Mouse (Mus musculus) heart, adult 2 months (tissue): ENCODE measurements around the gene Pcdh15. TPM values are rescaled to one million over a fixed set of nuclear protein-coding genes. Genes with fewer than 3 reads are reported as not detected.
A peak's percentile ranks its signal among the peaks of the same experiment; 100 is the strongest.

Experiments
- DNase-seq, 2 experiments: peaks; one replicate each; pipeline ENCODE4 v3.0.0; 2021
- H3K27ac ChIP-seq: fragments of 200-600 bp; 2 replicates; pipeline ENCODE4 v1.8.1; 2022
- H3K27me3 ChIP-seq: fragments of 200-500 bp; 2 replicates; pipeline ENCODE4 v1.6.1; 2012; ENCODE audit warnings: mild to moderate bottlenecking, low read length, inconsistent platforms, mixed read lengths; ENCODE audit not compliant: control insufficient read depth, insufficient read depth
- H3K36me3 ChIP-seq: fragments of 200-500 bp; 2 replicates; pipeline ENCODE4 v1.6.1; 2012; ENCODE audit warnings: low read length, inconsistent platforms; ENCODE audit not compliant: control insufficient read depth, insufficient read depth
- H3K4me1 ChIP-seq: fragments of 200-500 bp; 2 replicates; pipeline ENCODE4 v1.6.1; 2011; ENCODE audit warnings: low read length; ENCODE audit not compliant: control insufficient read depth, insufficient read depth
- H3K4me3 ChIP-seq: fragments of 200-600 bp; 2 replicates; pipeline ENCODE4 v1.8.1; 2022
- H3K79me2 ChIP-seq: fragments of 200-500 bp; replicated peaks from 2 replicates; pipeline ENCODE4 v1.6.1; 2012; ENCODE audit warnings: mild to moderate bottlenecking, inconsistent platforms, low read length, moderate library complexity, mixed read lengths; ENCODE audit not compliant: control insufficient read depth, insufficient read depth
- H3K9ac ChIP-seq: fragments of 200-500 bp; 2 replicates; pipeline ENCODE4 v1.6.1; 2012; ENCODE audit warnings: low read depth, mild to moderate bottlenecking, control low read depth, inconsistent platforms, low read length, mixed read lengths
- CTCF ChIP-seq: fragments of 200-600 bp; IDR thresholded peaks from 2 replicates; pipeline ENCODE4 v1.8.1; 2022; ENCODE audit warnings: antibody characterized with exemption, mild to moderate bottlenecking, moderate library complexity
- EP300 ChIP-seq: fragments of 200-500 bp; IDR thresholded peaks from 2 replicates; pipeline ENCODE4 v1.6.1; 2011; ENCODE audit warnings: low read depth, low read length, control low read depth; ENCODE audit not compliant: insufficient read depth
- POLR2A ChIP-seq: fragments of 200-500 bp; IDR thresholded peaks from 2 replicates; pipeline ENCODE4 v1.6.1; 2011; ENCODE audit warnings: mild to moderate bottlenecking, low read depth, low read length, control low read depth; ENCODE audit not compliant: insufficient read depth
- WGBS: fragments of 180-500 bp; shearing (Covaris S2); methylation state at CpG from one replicate; pipeline ENCODE4 v1.1.7; 2018; 5-methylcytosine and 5-hydroxymethylcytosine counted together
- intact Hi-C: fragments of 180-260 bp; cut with DNase I; formaldehyde crosslinking; loops from one replicate; pipeline ENCODE4 v1.15.1; 2025
- polyA plus RNA-seq: library from polyadenylated mRNA; depleted of rRNA; stranded (reverse); fragments of >200 nt; gene quantifications from 2 replicates; pipeline ENCODE4 v1.2.3, GENCODE M21; 2012
- total RNA-seq, 2 experiments: library from RNA; stranded (reverse); gene quantifications; 2 replicates each; pipeline ENCODE4 v1.2.3; 2021

The Pcdh15 gene
- total and polyA plus RNA-seq, 3 experiments: 0.61 to 0.89 (median 0.68) TPM

DNA sequence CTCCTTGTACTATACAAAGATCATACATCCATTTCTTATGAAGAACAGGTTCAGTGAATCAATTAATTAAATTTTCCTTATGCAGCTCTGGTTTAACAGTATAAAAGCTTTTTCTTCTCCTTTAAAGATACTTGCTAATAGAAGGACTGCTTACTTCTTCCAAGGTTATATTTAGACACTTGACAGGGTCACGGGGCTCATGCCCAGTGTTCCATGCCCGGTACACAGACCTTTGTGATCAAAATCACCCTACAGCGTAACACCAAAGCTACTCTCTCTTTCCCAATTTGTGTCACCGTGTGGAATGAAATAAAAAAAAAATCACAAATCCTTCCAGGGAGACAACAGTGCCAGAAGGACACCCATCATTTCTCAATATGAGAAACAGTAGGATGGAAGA is 48.8 kb downstream of the Pcdh15 start:
- intact Hi-C loops: loop anchor here (10.0 kb wide), 1 partner anchor 167 kb away; no protein-coding TSS in a partner anchor
- WGBS: 51% methylated on average over 4 of the region's 4 CpGs
- Histone ChIP-seq H3K79me2 (no peaks in the 10 kb centered on the region), H3K4me3 (no peak overlapping the region), H3K27me3 (no peaks in the 10 kb centered on the region), H3K36me3 (no peaks in the 10 kb centered on the region), H3K27ac (peak overlapping the region; percentile 2), H3K9ac (no peak overlapping the region), H3K4me1 (no peaks in the 10 kb centered on the region)
- TF ChIP-seq POLR2A: no peak
- TF ChIP-seq CTCF: no peak
- no peak for TF ChIP-seq EP300
- peak in 1 of 2 experiments; percentile 21 for DNase-seq

DNA sequence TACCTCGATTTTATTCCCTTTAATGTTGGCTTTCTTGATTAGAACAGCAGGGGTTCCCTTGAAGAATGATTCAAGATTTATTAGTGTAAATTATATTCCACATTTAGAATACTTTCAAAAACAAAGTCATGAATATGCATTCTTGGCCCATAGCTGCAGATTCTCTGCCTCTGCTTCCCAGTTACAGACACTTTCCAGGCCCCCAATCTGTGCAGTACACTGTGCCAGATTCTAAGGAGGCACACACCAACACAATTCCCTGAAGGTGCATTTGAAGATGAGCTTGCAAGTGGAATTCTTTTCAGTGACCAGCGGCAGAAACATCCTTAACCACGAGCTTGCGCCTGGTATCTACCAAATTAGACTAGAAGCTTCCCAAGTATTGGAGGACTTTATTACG is 55.4 kb downstream of the Pcdh15 start:
- no peak for TF ChIP-seq CTCF
- no peak for TF ChIP-seq POLR2A
- no peak for TF ChIP-seq EP300
- intact Hi-C loops: no loop called here
- Histone ChIP-seq H3K79me2 (no peaks in the 10 kb centered on the region), H3K27ac (no peak overlapping the region), H3K4me1 (no peaks in the 10 kb centered on the region), H3K36me3 (no peaks in the 10 kb centered on the region), H3K9ac (no peak overlapping the region), H3K4me3 (no peak overlapping the region), H3K27me3 (no peaks in the 10 kb centered on the region)
- 79% methylated on average over 5 of the region's 5 CpGs for WGBS
- no peak for DNase-seq

- WGBS: 67% methylated on average over 1 of the region's 1 CpGs
- no peak for DNase-seq
- TF ChIP-seq EP300 (no peak), POLR2A (no peak), CTCF (no peak)
- H3K4me3 ChIP-seq: no peak overlapping the region
- no peaks in the 10 kb centered on the region for H3K27me3 ChIP-seq
- H3K4me1 ChIP-seq: no peaks in the 10 kb centered on the region
- H3K9ac ChIP-seq: no peak overlapping the region
- no peaks in the 10 kb centered on the region for H3K36me3 ChIP-seq
- intact Hi-C loops: no loop called here
- H3K79me2 ChIP-seq: no peaks in the 10 kb centered on the region
- no peak overlapping the region for H3K27ac ChIP-seq
These were observed 62.6 kb downstream of the Pcdh15 start for GRCm38 (mm10) chr10:73161757-73162156.

- no peak overlapping the region for H3K9ac ChIP-seq
- no peaks in the 10 kb centered on the region for H3K36me3 ChIP-seq
- H3K79me2 ChIP-seq: no peaks in the 10 kb centered on the region
- WGBS: 44% methylated on average over 2 of the region's 2 CpGs
- H3K27ac ChIP-seq: no peak overlapping the region
- no peak for DNase-seq
- TF ChIP-seq EP300 (no peak), POLR2A (no peak), CTCF (peak; percentile 52)
- H3K27me3 ChIP-seq: no peaks in the 10 kb centered on the region
- intact Hi-C loops: loop anchor here (5.0 kb wide), 1 partner anchor 151 kb away; no protein-coding TSS in a partner anchor
- no peak overlapping the region for H3K4me3 ChIP-seq
- no peaks in the 10 kb centered on the region for H3K4me1 ChIP-seq
These were observed 116.9 kb downstream of the Pcdh15 start for GRCm38 (mm10) chr10:73216001-73216400.

GRCm38 (mm10) chr10:73242294-73242693 is 143.2 kb downstream of the Pcdh15 start:
- Histone ChIP-seq H3K9ac (no peak overlapping the region), H3K4me1 (no peaks in the 10 kb centered on the region), H3K27me3 (no peaks in the 10 kb centered on the region), H3K36me3 (no peaks in the 10 kb centered on the region), H3K4me3 (no peak overlapping the region), H3K27ac (no peak overlapping the region), H3K79me2 (no peaks in the 10 kb centered on the region)
- TF ChIP-seq EP300: no peak
- TF ChIP-seq POLR2A: no peak
- TF ChIP-seq CTCF: no peak
- DNase-seq: no peak
- WGBS: 57% methylated on average over 5 of the region's 5 CpGs
- intact Hi-C loops: no loop called here

DNA sequence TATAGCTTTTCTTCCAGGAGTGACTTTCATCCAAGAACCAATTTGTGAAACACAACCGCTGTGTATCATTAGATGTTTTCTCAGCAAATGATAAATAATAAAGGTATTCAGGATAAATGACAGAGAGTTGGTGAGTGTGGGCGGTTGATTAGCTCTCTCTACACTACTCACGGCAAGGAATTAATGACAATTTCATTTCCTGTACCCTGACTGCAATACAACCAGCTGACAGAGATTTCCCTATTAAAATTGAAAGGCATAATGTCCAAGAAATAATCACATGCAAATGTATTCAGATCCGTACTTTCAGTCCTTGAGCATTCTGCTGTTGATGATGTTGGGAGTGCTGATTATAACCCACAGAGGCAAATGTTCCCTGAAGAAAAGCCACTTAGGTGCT is 181.3 kb downstream of the Pcdh15 start:
- intact Hi-C loops: no loop called here
- no peaks in the 10 kb centered on the region for H3K79me2 ChIP-seq
- 84% methylated on average over 4 of the region's 4 CpGs for WGBS

More for the DNA sequence above, 181.3 kb downstream of the Pcdh15 start:
- TF ChIP-seq POLR2A (no peak), EP300 (no peak)
- no peak for DNase-seq
- H3K9ac ChIP-seq: no peak overlapping the region
- no peaks in the 10 kb centered on the region for H3K36me3 ChIP-seq
- H3K4me1 ChIP-seq: no peaks in the 10 kb centered on the region
- H3K27ac ChIP-seq: no peak overlapping the region
- H3K27me3 ChIP-seq: no peaks in the 10 kb centered on the region
- H3K4me3 ChIP-seq: no peak overlapping the region
